Mouse (Mus musculus): ENCODE measurements at regions not wholly inside any gene's neighbourhood (a gene's known extent, or its start where the extent isn't known, plus 50 kb on each side); places are given as distances from the start of the nearest gene placed in this dataset.

GRCm38 (mm10) chr10:27703260-27703659, 83.7 kb upstream of the Lama2 start:
- TF ChIP-seq POLR2A (IDR thresholded peaks at IDR 0.05; ENCODE audit: extremely low read depth, insufficient read depth, low read length) (no peak), CTCF (IDR thresholded peaks at IDR 0.05; ENCODE audit: low read depth, low read length) (no peak)

All from liver, adult 2 months (tissue).